Mouse (Mus musculus) WW6 (cell line): ENCODE results near the gene Eif4a2.

Experiments used
- DNase-seq: peaks from one replicate; pipeline ENCODE4 v3.0.0-alpha.2; 2013; ENCODE audit warnings: low read depth, low spot score

Gene Eif4a2

DNA sequence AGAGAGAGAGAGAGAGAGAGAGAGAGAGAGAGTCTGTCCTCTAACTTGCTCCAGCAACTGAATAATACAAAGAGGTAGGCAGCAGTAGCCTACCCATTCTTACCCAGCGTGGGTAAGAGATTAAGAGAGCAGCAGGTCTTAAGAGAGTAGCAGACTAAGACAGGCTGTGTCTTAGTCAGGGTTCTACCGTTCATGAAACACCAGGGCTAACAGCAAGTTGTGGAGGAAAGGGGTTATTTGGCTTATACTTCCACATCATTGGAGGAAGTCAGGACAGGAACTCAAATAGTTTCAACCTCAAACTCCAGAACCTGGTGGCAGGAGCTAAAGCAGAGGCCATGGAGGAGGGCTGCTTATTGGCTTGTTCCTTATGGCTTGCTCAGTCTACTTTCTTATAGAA lies 3.4 kb upstream of the Eif4a2 start:
- no peak for DNase-seq

GRCm38 (mm10) chr16:23106121-23106520 lies 1.1 kb upstream of the Eif4a2 start:
- no peak for DNase-seq

- no peak for DNase-seq
These were observed 909 bp downstream of the Eif4a2 start for GRCm38 (mm10) chr16:23107946-23108759.

DNA sequence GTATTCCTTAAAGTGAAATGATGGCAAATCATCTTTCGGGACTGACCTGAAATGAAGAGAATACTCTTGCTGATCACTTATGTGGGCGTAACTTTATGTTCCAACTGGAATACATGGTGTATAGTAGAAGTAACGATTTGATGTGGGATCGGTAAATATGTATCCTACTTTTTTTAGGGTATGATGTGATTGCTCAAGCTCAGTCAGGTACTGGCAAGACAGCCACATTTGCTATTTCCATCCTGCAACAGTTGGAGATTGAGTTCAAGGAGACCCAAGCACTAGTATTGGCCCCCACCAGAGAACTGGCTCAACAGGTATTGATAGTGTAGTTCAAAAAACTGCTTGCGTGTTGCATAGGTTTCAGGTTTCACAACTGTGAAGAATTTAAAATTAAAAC lies 1.7 kb downstream of the Eif4a2 start:
- DNase-seq, result no peak

DNA sequence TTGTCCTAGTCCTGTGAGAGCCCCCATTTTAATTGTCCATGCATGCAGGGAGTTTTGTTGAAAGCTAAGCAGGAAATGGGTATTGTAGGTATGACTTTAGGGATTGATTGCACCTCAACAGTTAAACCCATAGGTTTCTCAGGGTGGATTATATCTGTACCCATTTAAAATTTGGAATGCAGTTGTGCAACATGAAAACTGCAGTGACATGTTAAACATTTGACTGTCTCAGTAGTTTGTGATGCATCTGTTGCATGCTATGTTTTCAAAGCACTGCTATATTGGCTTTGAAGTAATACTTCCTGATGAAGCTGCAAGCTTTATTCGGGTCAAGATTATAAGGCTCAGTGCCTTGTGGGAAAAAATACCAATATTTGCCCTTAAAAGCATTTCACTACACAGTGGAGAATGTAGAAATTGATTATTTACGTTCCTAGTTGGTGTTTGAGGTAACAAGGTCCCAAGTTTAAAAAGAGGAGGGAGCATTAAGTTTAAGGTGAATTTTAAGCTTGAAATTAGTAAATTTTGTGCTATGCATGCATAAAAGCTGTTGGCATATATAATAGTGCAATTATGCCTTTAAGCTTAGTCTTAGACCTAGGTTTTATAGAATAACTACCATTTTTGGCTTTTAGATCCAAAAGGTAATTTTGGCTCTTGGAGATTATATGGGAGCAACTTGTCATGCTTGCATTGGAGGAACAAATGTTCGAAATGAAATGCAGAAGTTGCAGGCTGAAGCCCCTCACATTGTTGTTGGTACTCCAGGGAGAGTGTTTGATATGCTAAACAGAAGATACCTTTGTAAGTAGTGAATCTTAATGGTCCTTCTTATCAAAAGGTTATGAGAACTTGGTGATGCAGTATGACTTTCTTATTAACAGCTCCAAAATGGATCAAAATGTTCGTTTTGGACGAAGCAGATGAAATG lies 2.4 kb downstream of the Eif4a2 start:
- DNase-seq, result no peak

GRCm38 (mm10) chr16:23112348-23112747 lies 5.1 kb downstream of the Eif4a2 start:
- DNase-seq, result no peak

GRCm38 (mm10) chr16:23112861-23113435 lies 5.7 kb downstream of the Eif4a2 start:
- no peak for DNase-seq

DNA sequence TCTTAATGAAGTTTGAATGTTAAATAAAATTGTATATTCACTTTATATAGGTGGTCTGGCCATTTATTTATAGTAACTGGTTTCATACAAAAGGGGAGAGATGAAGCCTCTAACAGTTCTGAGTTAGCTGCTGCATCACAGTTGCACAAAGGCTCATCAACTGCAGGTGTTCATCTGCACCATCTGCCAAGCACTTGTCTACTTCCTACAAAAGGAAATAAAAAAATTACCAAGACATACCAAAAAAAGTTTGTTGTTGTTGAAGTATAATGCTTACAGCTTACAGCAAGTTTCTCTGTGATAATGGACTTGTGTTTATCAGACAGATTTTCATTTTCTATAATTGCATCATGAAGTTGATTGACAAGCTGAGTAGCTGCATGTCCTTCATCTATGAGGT lies 6.7 kb downstream of the Eif4a2 start:
- DNase-seq, result no peak

DNA sequence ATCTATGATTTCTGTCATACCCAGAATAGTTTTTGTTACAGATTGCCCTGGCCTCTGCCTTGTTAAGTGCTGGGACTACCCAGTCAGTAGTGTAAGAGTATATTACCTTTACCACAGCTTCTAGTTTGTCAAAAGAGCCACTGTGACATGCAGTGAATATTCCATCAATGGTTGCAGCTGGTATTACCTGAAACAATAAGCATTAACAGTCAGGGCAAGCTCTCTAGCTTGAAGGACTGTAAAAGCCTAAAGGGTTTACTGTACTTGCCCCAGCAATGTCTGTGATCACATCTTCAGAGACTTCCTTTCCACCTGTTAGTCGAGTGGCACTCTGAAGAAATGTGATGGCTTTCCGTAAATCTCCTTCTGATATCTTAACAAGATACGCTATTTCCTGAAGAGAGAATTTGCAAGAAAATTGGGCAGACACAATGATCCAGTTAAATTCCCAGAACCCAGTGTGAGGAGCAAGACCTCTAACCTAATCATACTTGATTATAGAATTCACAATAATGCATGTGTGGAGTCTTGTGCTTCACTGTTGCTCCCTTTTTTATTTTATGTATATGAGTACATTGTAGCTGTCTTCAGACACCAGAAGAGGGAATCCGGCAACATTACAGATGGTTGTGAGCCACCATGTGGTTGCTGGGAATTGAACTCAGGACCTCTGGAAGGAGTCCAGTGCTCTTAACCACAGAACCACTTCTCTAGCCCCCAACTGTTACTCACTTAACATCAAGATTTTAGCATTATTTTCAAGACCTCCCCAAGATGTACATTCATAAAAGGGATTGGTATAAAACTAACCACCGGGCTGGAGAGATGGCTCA lies 7.3 kb downstream of the Eif4a2 start:
- no peak for DNase-seq

DNA sequence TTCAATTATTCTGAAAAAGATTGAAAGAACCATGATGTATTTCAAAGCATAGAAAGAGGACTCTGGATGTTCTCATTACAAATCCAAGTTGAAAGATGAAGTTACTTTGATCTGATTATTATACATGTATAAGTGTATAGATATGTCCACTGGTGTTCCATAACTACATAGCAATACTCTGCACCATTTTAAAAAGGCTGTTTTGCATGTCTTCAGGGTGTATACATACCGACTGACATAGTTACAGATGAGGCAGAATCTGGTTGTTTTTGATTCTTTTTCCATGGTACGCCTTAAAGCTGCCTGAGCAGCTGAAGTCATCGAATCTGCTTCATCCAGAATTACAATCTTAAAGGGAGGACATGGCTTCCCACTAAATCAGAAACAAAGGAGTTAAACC lies 8.2 kb downstream of the Eif4a2 start:
- DNase-seq, result no peak

GRCm38 (mm10) chr16:23117173-23117572 lies 9.9 kb downstream of the Eif4a2 start:
- no peak for DNase-seq

- DNase-seq, result no peak
These were observed 15.2 kb downstream of the Eif4a2 start for GRCm38 (mm10) chr16:23122446-23122845.

GRCm38 (mm10) chr16:23123104-23123503 lies 15.9 kb downstream of the Eif4a2 start:
- no peak for DNase-seq

- no peak for DNase-seq
These were observed 17.2 kb downstream of the Eif4a2 start for GRCm38 (mm10) chr16:23124398-23124797.

- DNase-seq, result no peak
These were observed 20.0 kb downstream of the Eif4a2 start for GRCm38 (mm10) chr16:23127311-23127672.

- DNase-seq, result peak; percentile 80
These were observed 20.6 kb downstream of the Eif4a2 start, which contains the start of gene Rfc4 for GRCm38 (mm10) chr16:23127673-23128375. Gene Rfc4, minus strand, starts transcription at chr16:23127737.

DNA sequence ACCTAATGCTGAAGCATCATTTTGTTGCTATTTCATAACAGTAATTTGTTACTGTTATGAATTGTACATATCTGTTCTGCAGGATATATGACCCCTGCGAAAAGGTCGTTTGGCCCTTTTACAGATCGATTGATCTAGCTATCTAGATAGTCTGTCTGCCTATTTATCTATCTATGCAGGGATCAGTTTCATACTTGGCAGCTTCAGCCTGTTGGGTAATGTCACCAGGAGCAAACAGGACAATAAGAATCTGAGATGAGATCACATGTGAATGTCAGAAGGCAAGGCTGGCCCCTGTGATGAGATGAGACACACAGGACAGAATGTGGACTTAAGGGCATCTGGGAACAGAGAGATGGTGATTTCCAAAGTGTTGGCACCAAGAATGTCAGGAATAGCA lies 23.1 kb downstream of the Eif4a2 start:
- DNase-seq, result no peak

GRCm38 (mm10) chr16:23132336-23132735 lies 25.1 kb downstream of the Eif4a2 start:
- no peak for DNase-seq

DNA sequence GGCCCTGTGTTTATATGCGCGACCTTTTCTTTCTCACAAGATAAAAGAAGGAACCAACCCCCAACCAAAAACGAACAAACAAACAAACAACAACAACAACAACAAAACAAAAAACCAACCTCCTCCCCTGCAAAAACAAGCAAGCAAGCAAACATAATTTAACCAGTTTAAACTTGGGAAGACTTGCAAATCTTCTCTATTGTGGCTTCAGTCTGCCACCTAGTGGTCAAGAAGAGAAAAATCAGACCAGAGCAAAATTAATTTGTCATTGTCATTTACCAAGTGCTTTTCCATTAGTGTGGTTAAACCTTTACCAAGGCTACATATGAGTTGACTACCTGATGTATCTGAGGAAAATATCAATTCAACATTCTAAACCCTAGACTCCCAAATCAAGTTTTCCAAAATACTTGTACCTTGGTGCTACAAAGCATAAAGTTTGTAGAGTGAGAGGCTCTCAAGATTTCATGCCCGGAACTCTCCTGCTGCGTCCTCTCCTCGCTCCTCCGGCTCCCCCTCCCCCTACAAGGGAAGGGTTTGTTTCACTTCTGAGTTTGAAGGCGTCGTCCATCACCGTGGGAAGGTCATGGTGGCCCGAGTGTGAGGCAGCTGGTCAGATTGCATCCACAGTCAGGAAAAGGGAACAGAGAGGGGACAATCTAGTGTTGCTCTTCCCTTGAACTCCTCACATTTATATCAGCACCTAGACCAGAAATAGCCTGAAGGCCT lies 28.3 kb downstream of the Eif4a2 start:
- no peak for DNase-seq

DNA sequence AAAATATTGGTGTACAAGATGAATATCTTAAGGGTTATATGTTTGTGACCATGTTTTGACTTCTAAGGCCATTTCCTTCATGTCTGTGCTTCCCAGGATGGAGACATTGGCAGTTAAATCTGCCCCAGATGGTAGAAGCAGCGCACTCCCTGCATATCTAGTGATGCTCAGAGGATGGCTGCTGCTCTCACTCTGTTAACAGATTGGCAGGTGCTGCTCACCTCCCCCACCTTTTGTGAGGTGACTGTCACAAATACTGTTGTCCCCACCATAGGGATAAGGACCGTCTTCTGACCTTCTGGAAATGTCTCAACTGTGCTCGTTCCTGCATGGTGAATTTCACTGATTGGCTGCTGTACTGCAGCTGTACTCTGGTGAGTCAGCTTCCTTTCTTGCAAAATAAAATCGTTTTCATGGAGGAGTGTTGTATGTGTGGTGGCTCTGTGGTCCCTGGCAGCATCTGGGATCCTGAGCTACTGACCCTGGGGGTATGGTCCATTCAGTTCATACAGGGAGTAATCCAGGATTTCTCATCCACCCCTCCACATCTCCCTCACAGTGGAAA lies 29.2 kb downstream of the Eif4a2 start:
- no peak for DNase-seq
